Mouse (Mus musculus) embryonic stem cell, embryonic (primary cell): ENCODE data around the gene Pdzrn4.

Experiments used
- CTCF ChIA-PET, 4 experiments: fragments of 300-600 bp in 2 of 4; fragments of 350-600 bp in 2 of 4; sonication (Branson Sonifier 250); formaldehyde crosslinking; loops; one replicate each; lab custom pipeline; 2022; ENCODE audit warnings: inconsistent platforms in 2 of 4; lab: Charles Lee
- POLR2A ChIA-PET, 4 experiments: fragments of 300-600 bp in 2 of 4; fragments of 350-600 bp in 2 of 4; sonication (Branson Sonifier 250); formaldehyde crosslinking; loops; one replicate each; lab custom pipeline; 2022; ENCODE audit warnings: antibody characterized with exemption in 4 of 4, inconsistent platforms in 1 of 4; lab: Charles Lee

The Pdzrn4 gene

DNA sequence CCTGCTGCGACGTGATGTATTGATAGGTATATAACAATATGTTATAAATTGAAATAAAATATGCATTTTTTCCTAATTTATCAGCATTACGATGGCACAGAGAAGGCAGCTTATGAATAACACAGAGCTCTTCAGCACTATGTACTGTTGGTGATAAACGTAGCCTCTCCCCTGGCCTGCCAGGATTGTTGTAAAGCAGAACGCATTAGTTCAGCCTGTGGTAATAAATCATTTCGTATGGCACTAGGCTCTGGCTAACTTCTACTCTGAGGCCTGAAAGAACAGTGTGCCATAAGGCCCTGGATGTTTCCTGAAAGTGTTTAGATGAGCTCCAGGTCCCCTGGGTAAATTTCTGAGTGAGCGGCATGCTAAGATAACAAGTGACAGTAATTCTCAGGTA is 55.9 kb downstream of the Pdzrn4 start:
- POLR2A ChIA-PET, result interaction anchor here in 2 of 4 experiments (0.6 to 0.7 kb wide), 2 partner anchors 18 to 902 kb away, joined by 3 read pairs; no protein-coding TSS in a partner anchor
- CTCF ChIA-PET, result no interaction called here

DNA sequence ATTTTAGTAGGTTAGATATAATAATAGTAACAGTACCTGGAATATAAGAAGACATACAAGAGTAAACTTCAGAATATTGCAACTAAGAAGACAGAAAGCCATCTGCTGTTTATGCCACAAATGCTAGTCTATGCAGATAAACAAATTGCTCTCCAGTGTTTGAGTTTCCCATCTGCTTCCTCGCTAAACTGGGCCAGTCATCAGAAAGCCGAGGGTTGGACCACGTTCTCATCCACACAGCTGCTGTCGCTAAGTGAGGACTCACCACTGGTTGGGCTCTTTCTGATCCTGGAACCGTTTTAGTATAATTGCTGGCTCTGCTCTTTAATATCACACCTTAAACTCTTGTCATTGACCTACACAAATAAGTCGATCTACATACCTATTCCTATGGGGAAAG is 85.5 kb downstream of the Pdzrn4 start:
- CTCF ChIA-PET, result no interaction called here
- POLR2A ChIA-PET, result no interaction called here

DNA sequence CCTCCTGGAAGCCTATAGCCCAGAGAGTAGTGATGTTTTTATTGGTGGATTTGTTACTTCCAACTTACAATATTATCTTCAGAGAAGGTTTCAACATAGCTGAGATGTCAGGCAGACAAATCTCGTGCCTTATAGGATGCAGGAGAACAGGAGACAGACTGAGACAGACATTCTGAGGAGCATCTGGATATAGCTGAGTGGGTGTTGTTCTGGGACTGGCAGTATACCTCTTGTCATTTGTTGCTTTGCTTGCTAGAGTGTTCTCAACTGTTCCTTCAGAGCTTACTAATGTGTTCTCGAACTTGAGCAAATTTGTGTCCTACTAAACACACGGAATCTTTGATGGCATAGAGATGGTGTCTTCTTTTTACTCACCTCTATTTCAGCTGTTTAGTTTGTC is 94.7 kb downstream of the Pdzrn4 start:
- POLR2A ChIA-PET, result no interaction called here
- CTCF ChIA-PET, result no interaction called here

DNA sequence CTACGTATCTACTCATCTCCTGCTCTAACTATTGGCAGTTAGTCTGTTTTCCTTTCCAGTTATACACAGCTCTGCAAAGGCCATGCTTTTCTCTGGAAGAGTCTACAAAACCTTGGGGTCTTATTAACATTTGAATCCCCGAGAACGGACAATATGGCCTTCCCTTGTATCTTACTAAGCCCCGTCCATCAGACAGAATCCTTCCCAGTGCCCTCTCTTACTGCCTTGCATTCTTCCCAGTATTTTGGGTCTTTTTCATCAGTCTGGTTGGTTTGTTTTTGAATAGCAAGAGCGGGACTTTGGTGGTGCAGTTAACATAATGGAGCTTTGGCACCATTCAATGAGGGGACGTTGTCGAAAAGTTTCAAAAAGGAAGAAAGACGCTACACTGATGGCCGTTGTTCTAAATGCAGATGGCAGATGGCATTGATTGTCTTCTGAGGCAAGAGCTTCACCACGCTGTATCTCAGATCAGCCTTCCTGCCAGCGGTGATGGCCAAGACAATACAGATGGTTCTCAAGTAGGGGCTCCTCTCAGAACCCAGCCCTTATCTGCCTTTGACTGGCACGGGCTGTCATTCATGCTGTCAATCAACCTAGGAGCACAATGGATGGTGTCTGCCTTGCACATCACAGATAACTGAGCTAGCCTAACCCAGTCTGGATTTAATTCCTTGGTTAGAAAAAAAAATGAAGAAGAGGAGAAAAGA is 98.9 kb downstream of the Pdzrn4 start:
- CTCF ChIA-PET, result no interaction called here

DNA sequence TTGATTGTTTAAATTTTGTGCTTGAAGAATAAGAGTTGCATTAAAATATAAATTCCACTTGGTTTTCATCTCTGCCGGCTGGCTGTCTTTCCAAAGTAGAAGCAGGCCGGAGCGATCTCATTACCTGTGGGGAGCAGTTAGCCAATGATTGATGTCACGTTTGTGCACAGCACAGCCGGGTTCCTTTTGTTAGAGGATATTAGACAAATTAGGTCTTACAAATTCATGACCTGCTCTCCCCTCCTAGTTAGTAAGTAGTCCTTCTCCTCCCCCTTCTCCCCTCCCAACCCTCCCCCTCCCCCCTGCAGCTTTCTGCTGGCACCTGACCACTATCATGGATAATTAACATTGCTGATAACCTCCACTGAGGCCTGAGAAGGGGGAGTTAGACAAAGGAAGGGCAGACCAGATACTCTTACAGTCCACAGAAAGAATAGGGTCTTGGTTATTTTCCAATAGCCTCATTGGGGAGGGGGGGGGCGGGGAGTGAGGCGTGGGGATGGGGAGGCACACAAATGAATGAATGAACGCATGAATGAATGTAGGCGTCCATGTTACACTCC is 103.7 kb downstream of the Pdzrn4 start:
- ChIA-PET POLR2A (interaction anchor here in 1 of 4 experiments (0.6 kb wide), 1 partner anchor 396 kb away, joined by 3 read pairs; no protein-coding TSS in a partner anchor), CTCF (no interaction called here)

More for the DNA sequence above, 98.9 kb downstream of the Pdzrn4 start:
- POLR2A ChIA-PET, result interaction anchor here in 1 of 4 experiments (0.5 kb wide), 1 partner anchor 9 kb away, joined by 3 read pairs; no protein-coding TSS in a partner anchor

DNA sequence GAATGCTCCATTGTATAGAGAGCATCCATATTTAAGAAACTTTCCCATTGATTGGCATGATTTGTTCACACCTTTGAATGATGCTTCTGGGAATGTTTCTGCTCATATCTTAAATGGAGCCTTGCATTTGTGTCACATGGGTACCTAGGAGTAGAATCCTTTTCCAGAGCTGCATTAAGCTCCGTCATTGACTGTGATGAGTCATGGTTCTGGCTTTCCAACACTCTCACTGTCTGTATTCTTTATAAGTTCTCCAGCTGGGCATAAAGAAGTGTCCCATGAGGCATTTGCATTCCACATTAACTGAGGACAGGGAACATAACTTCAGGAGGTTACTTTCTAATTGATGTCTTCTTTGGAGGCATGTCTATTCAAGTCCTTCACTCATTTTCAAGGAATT is 106.1 kb downstream of the Pdzrn4 start:
- ChIA-PET CTCF (no interaction called here), POLR2A (no interaction called here)

DNA sequence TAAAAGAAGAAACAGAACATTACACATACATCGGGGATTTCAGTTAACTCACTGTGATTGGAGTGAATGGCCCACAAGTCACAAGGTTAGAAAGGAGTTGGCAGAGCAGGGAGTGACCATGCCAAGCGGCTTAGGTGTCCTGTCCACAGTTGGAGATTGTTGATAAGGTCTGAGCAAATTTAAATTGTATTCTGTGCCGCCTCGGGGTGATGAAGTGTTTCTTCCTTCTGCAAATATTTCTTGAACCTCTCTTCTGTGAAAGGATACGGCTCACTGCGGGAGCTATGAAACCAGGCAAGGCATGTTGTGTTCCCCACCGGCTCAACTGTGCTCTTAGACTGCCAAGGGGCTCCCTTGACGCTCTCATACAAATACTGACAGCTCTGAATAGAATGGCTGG is 112.7 kb downstream of the Pdzrn4 start:
- ChIA-PET CTCF (interaction anchor here in 1 of 4 experiments (0.9 kb wide), 1 partner anchor 672 kb away, joined by 3 read pairs; no protein-coding TSS in a partner anchor), POLR2A (no interaction called here)

DNA sequence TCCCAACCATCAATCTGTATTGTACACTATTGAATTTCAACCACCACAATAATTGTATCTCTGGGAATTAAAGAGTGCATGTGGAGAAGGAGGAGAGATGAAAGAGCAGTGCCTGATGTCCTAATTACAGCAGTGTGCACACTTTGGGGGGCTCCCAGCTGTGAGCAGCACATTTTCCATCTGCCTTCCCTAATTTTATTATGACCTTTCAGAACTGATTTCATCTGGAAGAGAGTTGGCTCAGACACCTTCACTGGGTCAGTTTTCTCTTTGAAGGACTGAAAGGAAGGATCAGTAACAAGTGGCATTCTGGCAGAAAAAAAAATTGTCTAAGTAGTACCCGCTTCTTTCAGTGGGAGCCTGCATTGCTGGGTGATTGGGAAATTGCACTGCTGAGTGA is 119.0 kb downstream of the Pdzrn4 start:
- POLR2A ChIA-PET, result interaction anchor here in 1 of 4 experiments (0.6 kb wide), 1 partner anchor 105 kb away, joined by 5 read pairs; no protein-coding TSS in a partner anchor
- CTCF ChIA-PET, result no interaction called here

DNA sequence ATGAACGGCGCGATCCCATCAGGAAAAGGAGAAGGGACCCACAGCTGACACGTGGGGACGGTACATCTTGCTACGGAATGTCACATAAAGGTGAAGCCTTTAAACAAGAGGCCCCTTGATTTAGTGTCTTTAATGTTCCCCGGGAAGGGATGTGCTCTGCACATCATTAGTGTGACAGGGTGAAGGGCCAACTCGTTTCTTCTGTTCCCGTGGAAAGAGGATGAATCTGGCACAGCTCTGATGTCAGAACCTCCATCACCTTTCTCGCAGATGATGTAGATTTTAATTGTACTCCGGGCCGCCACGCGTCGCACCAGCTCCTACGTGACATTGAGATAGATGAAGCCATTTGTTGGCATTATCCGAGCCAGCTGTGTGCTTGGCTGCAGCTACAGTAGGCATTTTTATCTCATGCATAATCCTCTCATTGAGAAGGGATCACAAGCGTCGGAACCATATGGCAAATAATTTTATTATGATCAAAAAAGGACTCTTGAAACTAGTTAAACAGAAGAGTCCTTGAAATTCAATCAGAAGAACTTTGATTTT is 124.1 kb downstream of the Pdzrn4 start:
- POLR2A ChIA-PET, result interaction anchor here in 1 of 4 experiments (0.6 to 1.5 kb wide), 2 partner anchors 10 to 341 kb away, joined by 3 to 4 read pairs; no protein-coding TSS in a partner anchor
- CTCF ChIA-PET, result no interaction called here

DNA sequence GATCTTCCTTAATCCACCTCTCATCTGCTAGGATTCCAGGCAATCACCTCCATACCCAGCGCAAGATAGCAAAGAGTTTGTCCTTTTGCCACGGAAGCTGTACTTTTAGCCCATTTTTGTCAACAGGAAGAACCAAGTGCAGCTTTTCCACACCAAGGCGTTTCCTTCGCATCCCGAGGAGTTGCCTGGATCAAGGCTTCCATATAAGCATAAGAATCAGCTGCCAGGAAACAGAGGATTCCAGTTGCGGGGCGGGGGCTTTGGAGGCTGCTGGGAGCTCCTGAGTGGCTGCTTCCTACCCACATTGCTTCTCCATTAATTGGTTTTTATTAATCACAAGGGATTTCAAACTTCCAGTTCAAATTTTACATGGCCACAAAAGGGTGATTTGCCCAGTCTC is 125.0 kb downstream of the Pdzrn4 start:
- ChIA-PET POLR2A (no interaction called here), CTCF (interaction anchor here in 1 of 4 experiments (0.7 kb wide), 1 partner anchor 580 kb away, joined by 3 read pairs; no protein-coding TSS in a partner anchor)

DNA sequence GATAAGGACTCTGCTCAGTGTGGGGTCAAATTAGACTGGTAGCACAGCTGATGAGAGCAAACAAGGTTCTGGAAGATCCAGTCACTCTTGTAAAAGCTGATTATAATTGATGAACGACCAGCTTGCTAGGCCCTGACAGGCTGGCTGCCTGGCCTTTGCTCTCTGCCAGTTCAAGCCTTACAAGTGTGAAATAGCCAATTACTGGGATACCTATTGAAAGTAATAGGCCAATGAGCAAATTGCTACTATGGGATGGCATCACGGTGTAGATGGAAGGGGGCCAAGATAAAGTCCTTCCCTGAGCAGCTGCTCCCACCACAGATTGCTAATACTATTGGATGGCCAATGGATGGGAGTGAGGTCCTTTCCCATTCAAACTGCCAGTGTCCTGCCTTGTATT is 128.2 kb downstream of the Pdzrn4 start:
- ChIA-PET POLR2A (no interaction called here), CTCF (no interaction called here)

DNA sequence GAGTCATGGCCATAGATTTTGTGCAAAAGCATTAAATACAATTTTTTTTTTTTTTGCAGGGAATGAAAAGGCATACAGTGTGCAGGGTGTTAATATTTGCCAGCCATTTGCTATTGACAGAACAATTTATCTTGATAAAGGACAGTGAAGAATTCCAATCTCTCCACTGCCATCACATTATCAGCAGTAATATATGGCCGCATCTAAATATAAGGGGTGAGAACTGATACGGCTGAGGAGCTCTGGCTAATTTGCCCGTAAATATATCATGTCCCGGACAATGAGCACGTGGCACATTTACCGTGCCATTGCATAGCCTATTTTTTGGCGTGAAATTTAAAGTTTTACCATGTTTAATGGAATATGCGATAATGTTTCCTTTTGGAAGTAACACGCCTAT is 128.7 kb downstream of the Pdzrn4 start:
- POLR2A ChIA-PET, result no interaction called here
- CTCF ChIA-PET, result no interaction called here

DNA sequence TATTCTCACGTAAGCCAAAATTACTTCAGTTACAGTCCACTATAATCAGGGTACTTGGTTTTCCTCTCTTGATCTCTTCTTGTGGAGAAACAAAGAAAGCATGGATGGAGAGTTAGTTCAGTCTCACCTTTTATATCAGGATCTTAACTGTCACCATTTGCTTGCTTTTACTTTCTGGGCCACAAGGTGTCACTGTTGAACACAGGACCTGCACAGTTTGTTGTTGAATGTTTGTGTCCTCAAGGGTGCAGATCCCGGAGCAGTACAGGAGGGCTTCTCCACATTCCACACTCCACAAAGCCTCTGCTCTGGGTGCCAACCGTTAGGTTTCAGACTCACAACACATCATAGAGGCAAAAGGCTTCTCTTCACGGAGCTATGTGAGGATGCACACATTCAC is 130.1 kb downstream of the Pdzrn4 start:
- ChIA-PET CTCF (interaction anchor here in 2 of 4 experiments (0.7 to 1.3 kb wide), 2 partner anchors 11 to 78 kb away, joined by 3 read pairs; no protein-coding TSS in a partner anchor), POLR2A (no interaction called here)

DNA sequence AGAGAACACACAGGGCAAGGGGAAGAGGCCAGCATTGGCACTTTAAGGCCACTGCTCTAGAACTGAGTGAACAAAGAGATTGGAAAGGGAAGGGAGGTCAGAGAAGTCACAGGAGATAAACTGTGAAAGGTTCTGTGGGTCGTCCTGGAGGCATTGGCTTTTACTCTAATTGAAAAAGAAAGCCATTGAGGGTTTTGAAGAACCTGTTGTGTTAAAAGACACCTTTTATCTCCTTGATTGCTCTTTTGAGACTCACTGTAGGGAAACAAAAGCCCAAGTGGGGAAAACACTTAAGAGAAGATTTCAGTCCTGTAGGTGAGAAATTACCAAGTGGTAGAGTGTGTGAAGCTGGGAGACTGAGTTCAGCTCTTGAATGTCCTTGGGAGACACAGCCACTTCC is 146.6 kb downstream of the Pdzrn4 start:
- POLR2A ChIA-PET, result interaction anchor here in 1 of 4 experiments (0.9 kb wide), 1 partner anchor 10 kb away, joined by 4 read pairs; no protein-coding TSS in a partner anchor
- CTCF ChIA-PET, result no interaction called here

DNA sequence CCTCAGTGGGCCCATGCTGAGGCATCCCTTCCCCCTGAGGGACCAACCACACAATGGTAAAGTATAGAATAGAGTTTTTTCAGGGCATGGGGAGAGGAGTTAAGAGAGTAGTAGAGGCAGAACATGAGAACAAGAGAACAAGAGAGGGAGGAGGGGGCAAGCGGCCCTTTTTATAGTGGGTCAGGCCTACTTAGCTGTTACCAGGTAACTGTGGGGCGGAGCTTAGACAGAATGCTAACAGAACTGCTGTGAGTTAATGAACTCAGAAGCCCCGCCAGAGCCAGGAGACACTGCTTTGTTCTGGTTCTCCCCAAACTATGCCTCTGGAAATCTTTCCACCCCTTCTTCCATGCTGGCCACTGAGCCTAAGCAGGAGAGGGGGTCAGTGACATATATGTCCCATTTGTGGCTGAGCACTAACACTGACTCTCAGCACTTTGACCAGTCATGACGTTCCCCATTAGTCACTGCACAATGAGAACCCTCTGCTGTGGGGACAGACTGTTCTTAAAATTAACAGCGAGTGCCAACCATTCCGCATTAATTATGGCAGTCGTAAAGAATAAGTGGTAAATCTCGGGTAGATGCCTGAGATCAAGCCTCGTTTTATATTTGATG is 150.7 kb downstream of the Pdzrn4 start:
- ChIA-PET POLR2A (interaction anchor here in 1 of 4 experiments (0.5 kb wide), 1 partner anchor 22 kb away, joined by 6 read pairs; no protein-coding TSS in a partner anchor), CTCF (no interaction called here)

DNA sequence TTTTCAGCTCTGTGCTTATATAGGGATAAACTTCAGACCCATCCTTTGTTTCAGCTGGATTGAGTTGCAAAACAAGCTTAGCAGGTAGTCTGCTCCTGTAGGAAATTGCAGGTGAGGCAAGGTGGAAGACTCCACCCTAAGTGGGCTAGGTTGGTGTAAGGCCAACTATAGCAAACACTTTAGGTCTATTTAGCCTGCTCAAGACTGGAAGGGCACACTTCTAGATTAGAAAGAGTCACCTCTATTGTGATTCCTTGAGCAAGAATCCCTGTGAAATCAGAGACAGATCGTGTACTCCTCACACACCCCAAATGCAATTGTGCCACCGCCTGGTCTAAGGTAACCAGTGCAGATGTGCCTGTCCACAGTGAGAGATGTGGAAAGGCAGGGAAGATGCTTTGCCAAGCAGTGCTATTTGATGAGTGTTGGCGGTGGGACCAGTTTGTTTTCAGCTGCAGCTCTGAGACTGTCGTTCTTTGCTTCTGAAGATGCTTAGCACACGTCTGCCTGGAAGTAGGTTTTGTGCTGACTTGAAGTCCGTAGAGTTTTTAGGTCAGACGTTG is 158.4 kb downstream of the Pdzrn4 start:
- ChIA-PET POLR2A (no interaction called here), CTCF (interaction anchor here in 1 of 4 experiments (0.6 kb wide), 1 partner anchor 560 kb away, joined by 3 read pairs; no protein-coding TSS in a partner anchor)

DNA sequence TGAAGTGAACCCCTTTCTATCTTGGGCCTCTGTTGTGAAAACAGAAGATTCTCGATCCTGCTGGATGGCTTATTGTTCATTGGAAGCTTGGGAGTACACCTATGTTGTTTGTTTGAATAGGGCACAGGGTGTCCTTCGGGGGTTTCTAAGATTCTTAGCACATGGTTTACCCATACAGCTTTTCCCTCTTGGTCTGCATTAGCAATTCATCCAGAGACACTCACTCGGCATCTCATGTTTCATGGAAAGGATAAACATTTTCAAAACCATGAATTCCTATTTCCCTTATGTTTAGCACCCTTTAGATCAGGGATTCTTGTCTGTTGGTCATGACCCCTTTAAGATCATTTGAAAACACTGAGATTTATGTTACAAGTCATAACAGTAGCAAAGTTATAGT is 159.0 kb downstream of the Pdzrn4 start:
- ChIA-PET POLR2A (no interaction called here), CTCF (interaction anchor here in 1 of 4 experiments (0.6 kb wide), 1 partner anchor 559 kb away, joined by 3 read pairs; no protein-coding TSS in a partner anchor)

DNA sequence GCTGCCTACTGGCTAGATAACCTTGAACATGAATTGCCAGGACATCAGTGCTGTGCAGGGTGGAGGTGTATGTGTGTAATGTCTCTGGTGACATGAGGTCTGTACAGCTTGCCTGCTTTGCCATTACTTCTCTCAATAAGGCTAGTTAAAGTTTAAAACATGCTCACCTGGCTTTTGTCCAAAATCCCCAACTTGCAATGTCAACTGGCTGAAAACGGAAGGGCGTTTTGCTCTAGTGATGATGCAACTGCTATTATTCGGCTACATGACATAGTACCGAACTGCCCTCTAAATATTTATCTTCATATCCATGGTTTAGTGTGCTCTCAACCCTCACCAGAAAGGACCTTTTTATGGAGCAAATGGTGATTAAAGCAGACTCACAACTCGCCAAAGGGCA is 161.9 kb downstream of the Pdzrn4 start:
- CTCF ChIA-PET, result no interaction called here
- POLR2A ChIA-PET, result interaction anchor here in 1 of 4 experiments (0.5 kb wide), 1 partner anchor 478 kb away, joined by 4 read pairs; no protein-coding TSS in a partner anchor

DNA sequence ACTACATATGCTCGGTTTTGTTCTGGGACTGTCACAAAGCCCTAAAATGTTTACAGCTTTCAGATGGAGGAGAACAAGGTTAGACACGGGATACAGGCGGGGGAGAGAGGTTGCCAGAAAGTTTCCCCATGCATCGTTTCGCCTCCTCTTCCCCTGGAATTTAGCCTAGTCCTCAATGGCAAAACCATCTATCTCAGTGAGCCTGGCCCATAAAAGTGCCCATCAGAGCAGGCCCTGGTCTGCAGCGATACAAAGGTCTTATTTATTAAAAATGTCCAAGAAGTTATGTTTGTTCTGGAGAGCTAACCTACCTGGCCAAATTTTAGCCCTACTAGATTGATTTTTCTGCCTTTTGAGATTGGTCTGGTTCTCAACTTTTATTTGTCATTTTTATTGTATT is 165.5 kb downstream of the Pdzrn4 start:
- ChIA-PET CTCF (no interaction called here), POLR2A (no interaction called here)
